Mouse (Mus musculus) stomach, embryonic 15.5 days (tissue): Measurements from ENCODE around the gene Utf1. TPM values are rescaled to one million over a fixed set of nuclear protein-coding genes. Genes with fewer than 3 reads are reported as not detected.
A peak's percentile ranks its signal among the peaks of the same experiment; 100 is the strongest.

Experiments used
- ATAC-seq: fragments of 200-750 bp; cut with Nextera tagmentation; 2 replicates; pipeline ENCODE4 v1.8.0; 2017; ENCODE audit warnings: low read depth, moderate number of reproducible peaks, moderate TSS enrichment; ENCODE audit not compliant: insufficient read depth, low FRiP score
- H3K27ac ChIP-seq: fragments of 300-500 bp; sonication (generic); 2 replicates; pipeline ENCODE4 v1.5.1; 2015; ENCODE audit warnings: mild to moderate bottlenecking, inconsistent platforms
- H3K27me3 ChIP-seq: fragments of 300-500 bp; sonication (generic); replicated peaks from 2 replicates; pipeline ENCODE4 v1.6.1; 2015; ENCODE audit warnings: inconsistent platforms
- H3K36me3 ChIP-seq: fragments of 300-500 bp; sonication (generic); 2 replicates; pipeline ENCODE4 v1.6.1; 2015; ENCODE audit warnings: inconsistent platforms
- H3K4me1 ChIP-seq: fragments of 300-500 bp; sonication (generic); 2 replicates; pipeline ENCODE4 v1.6.1; 2015; ENCODE audit warnings: inconsistent platforms
- H3K4me2 ChIP-seq: fragments of 300-500 bp; sonication (generic); 2 replicates; pipeline ENCODE4 v1.6.1; 2015; ENCODE audit warnings: mild to moderate bottlenecking, inconsistent platforms
- H3K4me3 ChIP-seq: fragments of 300-500 bp; sonication (generic); replicated peaks from 2 replicates; pipeline ENCODE4 v1.5.1; 2015; ENCODE audit warnings: inconsistent platforms
- H3K9ac ChIP-seq: fragments of 300-500 bp; sonication (generic); 2 replicates; pipeline ENCODE4 v1.6.1; 2015; ENCODE audit warnings: inconsistent platforms
- H3K9me3 ChIP-seq: fragments of 300-500 bp; sonication (generic); 2 replicates; pipeline ENCODE4 v1.6.1; 2016; ENCODE audit warnings: inconsistent platforms
- WGBS: fragments of 180-500 bp; shearing (Covaris S2); methylation state at CpG from one replicate; pipeline ENCODE4 v1.1.7; 2015; 5-methylcytosine and 5-hydroxymethylcytosine counted together
- polyA plus RNA-seq: library from polyadenylated mRNA; unstranded; fragments of >200 nt; fragmentation: Nextera tagmentation; extraction: Ambion mirVana; gene quantifications from 2 replicates; pipeline ENCODE4 v1.2.1, GENCODE M21; 2015

Gene Utf1
- polyA plus RNA-seq, 1 experiment from 2014 or later, result 0.10 TPM

DNA sequence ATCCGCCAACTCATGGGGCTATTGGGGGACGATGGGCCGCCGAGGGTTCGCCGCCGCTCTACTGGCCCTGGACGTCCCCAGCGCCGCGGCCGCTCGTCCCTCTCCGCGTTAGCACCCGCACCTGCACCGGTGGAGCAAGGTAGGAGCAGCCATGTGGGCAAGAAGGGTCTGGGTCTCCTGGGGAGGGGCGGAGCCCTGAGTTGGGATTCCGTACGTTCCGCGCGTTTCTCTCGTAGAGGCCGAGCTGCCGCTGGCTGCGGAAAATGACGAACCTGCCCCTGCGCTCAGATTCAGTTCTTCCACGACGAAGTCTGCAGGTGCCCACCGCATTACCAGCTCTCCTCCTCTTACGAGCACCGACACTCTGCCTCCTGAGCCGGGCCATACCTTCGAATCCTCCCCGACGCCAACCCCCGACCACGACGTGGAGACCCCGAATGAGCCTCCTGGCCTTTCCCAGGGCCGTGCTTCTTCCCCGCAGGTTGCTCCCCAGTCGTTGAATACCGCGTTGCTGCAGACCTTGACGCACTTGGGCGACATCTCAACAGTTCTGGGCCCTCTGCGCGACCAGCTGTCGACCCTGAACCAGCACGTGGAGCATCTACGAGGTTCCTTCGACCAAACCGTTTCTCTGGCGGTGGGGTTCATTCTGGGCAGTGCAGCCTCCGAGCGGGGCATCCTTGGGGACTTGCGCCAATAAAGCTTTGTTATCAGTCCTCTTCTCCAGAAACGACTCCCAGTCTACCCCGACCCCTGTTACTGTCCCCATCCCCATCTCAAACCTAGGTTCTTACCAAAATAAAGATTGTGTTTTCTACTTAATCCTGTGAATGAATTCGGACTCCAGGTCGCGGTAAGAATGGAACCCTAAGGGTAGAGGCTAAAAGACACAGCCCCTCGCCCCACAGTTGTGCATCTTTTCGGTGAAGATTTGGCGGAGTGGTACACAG is 977 bp downstream of the Utf1 start:
- Histone ChIP-seq H3K36me3 (no peaks in the 10 kb centered on the region), H3K4me1 (peaks cover 12% of the 10 kb centered on the region), H3K27ac (no peak overlapping the region), H3K27me3 (peaks cover 52% of the 10 kb centered on the region), H3K4me2 (peak overlapping the region; percentile 67), H3K4me3 (peak overlapping the region; percentile 36), H3K9ac (no peak overlapping the region), H3K9me3 (no peaks in the 10 kb centered on the region)
- ATAC-seq, result peak; percentile 44; the same call in 1 of the 2 replicates
- 4% methylated on average over 68 of the region's 68 CpGs for WGBS

DNA sequence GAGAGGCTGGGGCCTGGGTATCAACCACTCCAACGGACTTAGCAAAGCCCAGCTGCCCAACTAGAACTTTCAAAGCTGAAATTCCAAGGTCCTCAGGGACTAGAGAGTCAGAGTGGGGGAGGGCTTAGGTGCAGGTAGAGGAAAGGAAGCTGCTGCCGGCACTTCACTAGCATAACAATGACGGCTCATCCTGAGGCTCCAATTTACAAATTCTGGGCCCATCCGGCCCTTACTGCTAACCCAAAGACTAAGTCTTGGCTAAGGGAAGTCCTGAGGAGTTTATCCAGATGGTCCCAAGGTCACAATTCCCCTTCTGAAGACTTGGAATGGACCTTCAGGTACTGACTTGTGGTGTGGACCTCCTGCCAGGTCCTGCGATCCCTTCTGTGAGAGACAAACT is 1.9 kb downstream of the Utf1 start:
- no peaks in the 10 kb centered on the region for H3K36me3 ChIP-seq
- H3K27me3 ChIP-seq, result peaks cover 52% of the 10 kb centered on the region
- no peak overlapping the region for H3K27ac ChIP-seq
- H3K4me1 ChIP-seq, result peaks cover 12% of the 10 kb centered on the region
- H3K4me3 ChIP-seq, result no peak overlapping the region
- H3K9me3 ChIP-seq, result no peaks in the 10 kb centered on the region
- WGBS, result 28% methylated on average over 5 of the region's 5 CpGs
- H3K4me2 ChIP-seq, result no peak overlapping the region
- no peak overlapping the region for H3K9ac ChIP-seq
- no peak for ATAC-seq

DNA sequence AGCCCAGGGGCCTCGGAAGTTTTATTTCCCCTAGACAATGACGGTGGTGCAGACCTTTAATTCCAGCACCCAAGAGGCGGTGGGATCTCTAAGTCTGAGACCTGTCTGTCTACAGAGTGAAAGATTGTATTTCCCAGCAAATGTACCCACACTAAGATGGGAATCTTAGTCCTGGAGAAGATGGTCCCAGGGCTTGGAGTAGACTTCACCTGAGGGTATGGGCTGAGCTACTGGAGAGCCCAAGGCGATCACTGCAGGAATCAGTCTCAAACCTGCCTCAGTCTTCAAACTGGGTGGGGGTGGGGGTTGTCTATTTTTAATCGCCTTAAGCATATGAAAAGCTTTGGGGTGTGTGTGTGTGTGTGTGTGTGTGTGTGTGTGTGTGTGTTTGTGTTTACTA is 2.4 kb downstream of the Utf1 start:
- no peak overlapping the region for H3K4me3 ChIP-seq
- H3K27ac ChIP-seq, result no peak overlapping the region
- H3K4me2 ChIP-seq, result no peak overlapping the region
- 41% methylated on average over 5 of the region's 5 CpGs for WGBS
- H3K36me3 ChIP-seq, result no peaks in the 10 kb centered on the region
- H3K9ac ChIP-seq, result no peak overlapping the region
- ATAC-seq, result no peak
- H3K9me3 ChIP-seq, result no peaks in the 10 kb centered on the region
- peaks cover 52% of the 10 kb centered on the region for H3K27me3 ChIP-seq
- peaks cover 12% of the 10 kb centered on the region for H3K4me1 ChIP-seq

DNA sequence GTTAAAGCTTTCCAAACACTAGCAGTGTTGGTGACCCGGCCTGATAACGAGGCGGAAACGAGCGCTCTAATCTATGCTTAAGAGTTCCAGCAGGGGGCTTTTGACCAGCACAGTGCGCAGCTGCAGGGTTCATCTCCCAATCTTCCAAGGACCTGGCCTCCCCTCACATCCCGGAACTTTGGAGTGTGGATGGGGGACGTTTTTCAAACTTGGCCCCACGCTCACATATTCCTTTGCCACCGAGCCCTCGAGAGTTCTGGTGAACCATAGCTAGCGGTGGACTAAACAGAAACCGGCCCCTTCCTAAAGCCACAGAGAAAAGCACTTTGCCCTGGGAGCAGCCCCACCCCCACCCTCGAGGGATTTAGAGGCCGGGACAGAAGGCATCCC is 6.3 kb downstream of the Utf1 start:
- Histone ChIP-seq H3K4me3 (peak overlapping the region; percentile 64), H3K27ac (peak overlapping the region; percentile 61; the same call in 1 of the 2 replicates)

DNA sequence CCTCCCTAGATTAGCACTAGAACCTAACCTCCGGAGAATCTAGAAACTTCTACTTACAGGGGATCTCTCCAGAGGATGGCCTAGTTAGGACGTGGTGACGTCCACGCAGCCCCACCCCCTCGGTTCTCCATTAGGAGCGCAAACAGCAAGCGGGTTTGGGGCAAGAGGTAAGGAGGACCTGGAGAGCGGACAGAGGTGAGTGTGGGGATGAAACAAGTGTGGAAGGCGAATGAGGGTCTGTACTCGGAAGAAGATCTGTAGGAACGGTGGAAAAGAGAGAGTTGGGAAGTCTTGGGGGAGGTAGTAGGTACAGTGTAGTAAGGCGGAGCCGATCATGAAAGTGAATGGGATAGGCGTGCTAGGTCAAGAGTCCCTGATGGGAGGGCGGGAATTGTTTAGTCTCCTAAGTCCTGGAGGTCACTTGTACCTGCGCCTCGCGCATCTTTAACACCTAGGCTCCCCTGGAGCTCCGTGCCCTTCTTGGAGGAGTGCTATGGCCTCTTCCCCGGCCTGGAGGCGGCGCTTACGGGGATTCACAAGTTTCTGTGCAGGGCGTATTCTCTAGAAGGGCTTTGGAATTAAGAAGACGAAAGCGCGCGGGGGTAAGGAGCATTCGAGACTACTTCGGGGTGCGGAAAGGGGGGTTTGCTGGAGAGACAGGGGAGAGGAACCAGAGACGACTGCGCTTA is 6.8 kb downstream of the Utf1 start:
- peak; percentile 66 for ATAC-seq
- peak overlapping the region; percentile 97 for H3K4me2 ChIP-seq
- H3K9ac ChIP-seq, result peak overlapping the region; percentile 37
- peaks cover 17% of the 10 kb centered on the region for H3K27me3 ChIP-seq
- peak overlapping the region; percentile 61; the same call in 1 of the 2 replicates for H3K27ac ChIP-seq
- no peaks in the 10 kb centered on the region for H3K36me3 ChIP-seq
- no peaks in the 10 kb centered on the region for H3K4me1 ChIP-seq
- WGBS, result under 1% methylated on average over 33 of the region's 33 CpGs
- no peaks in the 10 kb centered on the region for H3K9me3 ChIP-seq
- peak overlapping the region; percentile 64 for H3K4me3 ChIP-seq

More for the DNA sequence above, 6.3 kb downstream of the Utf1 start:
- peak overlapping the region; percentile 97 for H3K4me2 ChIP-seq
- H3K4me1 ChIP-seq, result no peaks in the 10 kb centered on the region
- no peaks in the 10 kb centered on the region for H3K9me3 ChIP-seq
- peaks cover 23% of the 10 kb centered on the region for H3K27me3 ChIP-seq
- ATAC-seq, result peak; percentile 59; the same call in 1 of the 2 replicates
- H3K36me3 ChIP-seq, result no peaks in the 10 kb centered on the region
- WGBS, result under 1% methylated on average over 15 of the region's 15 CpGs
- H3K9ac ChIP-seq, result peak overlapping the region; percentile 37

DNA sequence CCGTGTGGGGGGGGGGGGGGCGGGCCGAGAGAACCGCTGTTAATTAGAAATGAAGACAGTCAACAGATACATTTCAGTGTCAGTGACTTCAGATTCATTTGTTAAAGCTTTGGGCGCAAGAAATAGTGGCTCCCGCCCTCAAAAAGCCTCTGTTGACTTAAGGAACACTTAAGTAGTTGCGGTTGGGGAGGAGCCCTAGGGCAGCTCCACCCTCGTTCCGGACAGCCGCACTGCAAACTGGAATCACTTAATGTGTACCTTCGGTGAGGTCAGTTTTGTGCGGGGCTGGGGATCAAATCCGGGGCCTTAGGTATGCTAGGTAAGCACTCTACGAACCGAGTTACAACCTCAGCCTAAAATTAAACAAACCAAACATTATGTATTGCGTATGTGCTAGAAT is 7.5 kb downstream of the Utf1 start:
- Histone ChIP-seq H3K36me3 (no peaks in the 10 kb centered on the region), H3K27ac (no peak overlapping the region), H3K4me1 (no peaks in the 10 kb centered on the region), H3K27me3 (peaks cover 11% of the 10 kb centered on the region), H3K9me3 (no peaks in the 10 kb centered on the region), H3K4me3 (peak overlapping the region; percentile 64), H3K4me2 (peak overlapping the region; percentile 97), H3K9ac (no peak overlapping the region)
- ATAC-seq, result peak; percentile 45; the same call in 1 of the 2 replicates
- WGBS, result 2% methylated on average over 16 of the region's 16 CpGs

DNA sequence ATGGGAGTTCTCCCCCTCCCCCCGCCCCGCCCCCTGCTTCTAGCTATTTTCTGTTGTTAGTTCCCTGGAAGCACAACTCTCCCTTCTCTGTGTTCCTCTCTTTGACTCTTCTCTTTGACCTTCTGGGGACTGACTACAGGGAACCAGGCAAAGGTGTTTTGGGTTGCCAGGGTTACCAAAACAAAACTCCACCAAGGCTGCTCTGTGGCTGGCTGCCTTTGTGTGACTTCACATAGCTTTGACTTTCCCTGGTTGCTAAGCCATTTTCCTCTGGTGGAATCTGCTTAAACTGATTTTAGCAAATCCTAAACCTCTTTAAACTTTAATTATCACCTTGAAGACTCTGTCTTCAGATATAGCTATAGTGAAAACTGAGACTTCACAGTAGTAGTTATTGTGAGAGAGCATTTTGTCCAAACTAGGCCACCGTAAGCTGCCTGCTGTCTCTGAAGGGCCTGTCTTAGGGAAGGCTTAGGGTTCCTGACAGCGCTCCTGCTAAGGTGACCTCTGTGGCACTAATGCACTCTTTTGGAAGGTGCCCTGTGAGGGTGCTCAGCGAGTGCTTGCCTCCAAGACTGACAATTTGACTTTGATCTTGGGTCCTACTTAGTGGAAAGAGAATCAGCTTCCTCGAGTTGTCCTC is 8.5 kb downstream of the Utf1 start:
- Histone ChIP-seq H3K27me3 (peaks cover 4% of the 10 kb centered on the region), H3K4me3 (no peak overlapping the region)
- WGBS, result 68% methylated on average over 6 of the region's 6 CpGs

DNA sequence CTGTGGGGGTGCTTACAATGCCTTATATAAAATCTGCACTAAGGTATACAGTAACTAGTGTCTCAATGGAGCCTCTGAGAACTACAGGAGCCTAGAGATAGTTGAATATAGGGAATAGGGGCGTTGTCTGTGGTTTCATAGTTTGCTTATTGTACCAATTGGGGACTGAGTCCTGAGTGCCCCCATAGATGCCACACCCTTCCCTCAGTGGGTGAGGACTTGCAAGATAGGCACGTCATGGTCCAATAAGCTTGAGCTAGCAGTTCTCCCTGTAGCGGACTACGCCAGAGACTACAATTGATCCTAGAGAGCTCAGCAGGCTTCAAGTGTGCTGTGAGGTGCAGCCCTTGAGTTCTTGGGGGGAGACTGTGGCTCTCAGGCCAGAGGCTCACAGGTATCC is 11.9 kb downstream of the Utf1 start:
- no peak overlapping the region for H3K4me2 ChIP-seq
- H3K36me3 ChIP-seq, result no peaks in the 10 kb centered on the region
- no peaks in the 10 kb centered on the region for H3K9me3 ChIP-seq
- 79% methylated on average over 4 of the region's 4 CpGs for WGBS
- H3K4me3 ChIP-seq, result no peak overlapping the region
- no peaks in the 10 kb centered on the region for H3K27me3 ChIP-seq
- H3K9ac ChIP-seq, result no peak overlapping the region
- ATAC-seq, result no peak
- no peak overlapping the region for H3K27ac ChIP-seq
- H3K4me1 ChIP-seq, result 0 out of 2 replicates have a peak, but pooled peaks cover 4% of the 10 kb centered on the region

More for the DNA sequence above, 8.5 kb downstream of the Utf1 start:
- no peaks in the 10 kb centered on the region for H3K36me3 ChIP-seq
- H3K4me1 ChIP-seq, result no peaks in the 10 kb centered on the region
- no peak overlapping the region for H3K27ac ChIP-seq
- H3K9ac ChIP-seq, result no peak overlapping the region
- no peak overlapping the region for H3K4me2 ChIP-seq
- ATAC-seq, result no peak
- H3K9me3 ChIP-seq, result no peaks in the 10 kb centered on the region

DNA sequence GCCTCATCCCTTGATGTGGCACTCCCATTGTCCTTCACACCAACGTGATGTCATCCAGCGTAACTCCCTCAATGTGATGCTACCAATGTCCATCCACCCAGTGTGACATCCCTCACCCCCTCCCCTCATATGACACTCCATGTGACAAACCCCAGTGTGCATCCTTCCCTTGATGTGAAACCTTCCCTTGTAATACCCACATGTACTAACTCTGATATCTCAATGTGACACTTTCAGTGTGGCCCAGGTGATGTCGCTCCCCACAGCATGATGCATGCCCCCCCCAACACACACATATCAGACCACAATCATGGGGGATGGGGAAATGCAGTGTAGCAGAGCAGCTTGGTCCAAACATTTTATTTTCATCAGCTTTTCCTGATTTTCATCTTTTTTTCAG is 13.1 kb downstream of the Utf1 start:
- H3K4me3 ChIP-seq, result no peak overlapping the region
- H3K4me2 ChIP-seq, result no peak overlapping the region
- WGBS, result 66% methylated on average over 3 of the region's 3 CpGs
- H3K4me1 ChIP-seq, result 0 out of 2 replicates have a peak, but pooled peaks cover 4% of the 10 kb centered on the region
- H3K9ac ChIP-seq, result no peak overlapping the region
- no peaks in the 10 kb centered on the region for H3K9me3 ChIP-seq
- H3K27ac ChIP-seq, result no peak overlapping the region
- no peak for ATAC-seq
- H3K27me3 ChIP-seq, result no peaks in the 10 kb centered on the region
- H3K36me3 ChIP-seq, result no peaks in the 10 kb centered on the region

DNA sequence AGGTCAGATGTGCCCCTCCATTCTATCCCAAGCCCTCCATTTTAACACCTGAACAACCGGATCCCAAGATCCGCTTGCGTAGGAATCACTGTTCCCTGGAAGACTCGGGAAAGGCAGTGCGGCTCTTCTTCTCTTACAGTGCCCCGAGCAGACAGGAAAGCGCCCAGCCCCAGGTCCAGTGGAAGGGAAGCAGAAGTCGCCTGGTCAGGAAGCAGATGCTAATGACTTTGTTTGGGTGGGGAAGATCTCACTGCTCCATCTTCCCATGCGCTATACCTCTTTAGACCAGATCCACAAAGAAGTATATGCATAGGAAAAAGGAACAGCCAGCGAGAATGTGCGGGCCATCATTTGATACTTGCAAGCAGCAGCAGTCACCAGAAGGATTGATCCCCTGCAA is 13.8 kb downstream of the Utf1 start:
- 49% methylated on average over 11 of the region's 11 CpGs for WGBS
- no peaks in the 10 kb centered on the region for H3K27me3 ChIP-seq
- 0 out of 2 replicates have a peak, but pooled peaks cover 4% of the 10 kb centered on the region for H3K4me1 ChIP-seq
- H3K36me3 ChIP-seq, result no peaks in the 10 kb centered on the region
- no peak overlapping the region for H3K4me2 ChIP-seq
- H3K4me3 ChIP-seq, result no peak overlapping the region
- H3K9me3 ChIP-seq, result no peaks in the 10 kb centered on the region
- ATAC-seq, result no peak
- H3K9ac ChIP-seq, result no peak overlapping the region
- H3K27ac ChIP-seq, result no peak overlapping the region

DNA sequence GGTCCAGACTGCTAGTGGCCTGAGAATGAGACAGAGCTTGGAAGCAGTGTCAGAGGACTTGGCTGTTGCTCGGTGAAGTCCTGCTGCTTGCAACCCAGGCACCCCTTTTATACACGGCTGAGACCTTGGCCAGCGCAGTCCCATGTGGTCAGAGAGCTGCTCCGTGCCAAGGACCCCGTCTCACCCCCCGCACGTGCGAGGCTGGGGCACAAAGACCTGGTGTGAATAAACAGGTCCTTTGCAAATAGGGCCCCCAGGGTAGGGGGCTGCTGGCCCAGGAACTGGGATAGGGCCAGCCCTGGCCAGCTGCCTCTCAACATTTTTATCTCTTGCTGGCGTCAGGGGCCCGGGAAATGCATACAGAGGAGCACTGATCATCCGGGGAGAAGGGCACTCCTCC is 14.4 kb downstream of the Utf1 start:
- Histone ChIP-seq H3K9ac (no peak overlapping the region), H3K4me2 (no peak overlapping the region), H3K4me3 (no peak overlapping the region), H3K4me1 (0 out of 2 replicates have a peak, but pooled peaks cover 4% of the 10 kb centered on the region), H3K9me3 (no peaks in the 10 kb centered on the region), H3K27ac (no peak overlapping the region), H3K36me3 (no peaks in the 10 kb centered on the region), H3K27me3 (no peaks in the 10 kb centered on the region)
- WGBS, result 24% methylated on average over 11 of the region's 11 CpGs
- no peak for ATAC-seq
